Mouse (Mus musculus): ENCODE results near the gene Kctd13.
A peak's percentile ranks its signal among the peaks of the same experiment; 100 is the strongest.

Kctd13 gene

GRCm38 (mm10) chr7:126984667-126985444, 56.2 kb downstream of the Kctd13 start:
- DNase-seq, result no peak

- peak; percentile 73 for DNase-seq
These were observed 57.6 kb downstream of the Kctd13 start for GRCm38 (mm10) chr7:126986319-126986718.

GRCm38 (mm10) chr7:126988816-126989215, 60.1 kb downstream of the Kctd13 start:
- no peak for DNase-seq

Data from kidney, postnatal 14 days (tissue).